Mouse (Mus musculus): Measurements from ENCODE around the gene Fos. TPM values are rescaled to one million over a fixed set of nuclear protein-coding genes. Genes with fewer than 3 reads are reported as not detected.
A peak's percentile ranks its signal among the peaks of the same experiment; 100 is the strongest.

The Fos gene
- polyA plus RNA-seq, 1 experiment, result 2.0 TPM

GRCm38 (mm10) chr12:85477219-85477618, 3.5 kb downstream of the Fos start:
- TF ChIP-seq CTCF (IDR thresholded peaks at IDR 0.05; ENCODE audit: borderline replicate concordance, extremely low read depth, insufficient read depth, insufficient read length) (no peak), POLR2A (IDR thresholded peaks at IDR 0.05; ENCODE audit: borderline replicate concordance, extremely low read depth, insufficient read depth, insufficient read length, poor library complexity, severe bottlenecking) (no peak)
- DNase-seq (ENCODE audit: low read depth), result no peak

GRCm38 (mm10) chr12:85477804-85478203, 4.1 kb downstream of the Fos start:
- no peak for TF ChIP-seq POLR2A (IDR thresholded peaks at IDR 0.05; ENCODE audit: borderline replicate concordance, extremely low read depth, insufficient read depth, insufficient read length, poor library complexity, severe bottlenecking)
- no peak for TF ChIP-seq CTCF (IDR thresholded peaks at IDR 0.05; ENCODE audit: borderline replicate concordance, extremely low read depth, insufficient read depth, insufficient read length)
- DNase-seq (ENCODE audit: low read depth), result no peak

- no peak for DNase-seq (ENCODE audit: low read depth)
- no peak for TF ChIP-seq POLR2A (IDR thresholded peaks at IDR 0.05; ENCODE audit: borderline replicate concordance, extremely low read depth, insufficient read depth, insufficient read length, poor library complexity, severe bottlenecking)
- no peak for TF ChIP-seq CTCF (IDR thresholded peaks at IDR 0.05; ENCODE audit: borderline replicate concordance, extremely low read depth, insufficient read depth, insufficient read length)
Observed at GRCm38 (mm10) chr12:85478696-85479095, 5.0 kb downstream of the Fos start.

GRCm38 (mm10) chr12:85479190-85479589, 5.5 kb downstream of the Fos start:
- TF ChIP-seq POLR2A (IDR thresholded peaks at IDR 0.05; ENCODE audit: borderline replicate concordance, extremely low read depth, insufficient read depth, insufficient read length, poor library complexity, severe bottlenecking) (no peak), CTCF (IDR thresholded peaks at IDR 0.05; ENCODE audit: borderline replicate concordance, extremely low read depth, insufficient read depth, insufficient read length) (no peak)
- no peak for DNase-seq (ENCODE audit: low read depth)

GRCm38 (mm10) chr12:85483155-85483554, 9.5 kb downstream of the Fos start:
- TF ChIP-seq CTCF (IDR thresholded peaks at IDR 0.05; ENCODE audit: borderline replicate concordance, extremely low read depth, insufficient read depth, insufficient read length) (peak; percentile 32; the same call in 1 of the 2 replicates), POLR2A (IDR thresholded peaks at IDR 0.05; ENCODE audit: borderline replicate concordance, extremely low read depth, insufficient read depth, insufficient read length, poor library complexity, severe bottlenecking) (no peak)
- peak; percentile 8 for DNase-seq (ENCODE audit: low read depth)

- TF ChIP-seq POLR2A (IDR thresholded peaks at IDR 0.05; ENCODE audit: borderline replicate concordance, extremely low read depth, insufficient read depth, insufficient read length, poor library complexity, severe bottlenecking), result no peak
- TF ChIP-seq CTCF (IDR thresholded peaks at IDR 0.05; ENCODE audit: borderline replicate concordance, extremely low read depth, insufficient read depth, insufficient read length), result no peak
- DNase-seq (ENCODE audit: low read depth), result no peak
Observed at GRCm38 (mm10) chr12:85484655-85485054, 11.0 kb downstream of the Fos start.

- DNase-seq (ENCODE audit: low read depth), result peak; percentile 97
- peak; percentile 39; the same call in 1 of the 2 replicates for TF ChIP-seq POLR2A (IDR thresholded peaks at IDR 0.05; ENCODE audit: borderline replicate concordance, extremely low read depth, insufficient read depth, insufficient read length, poor library complexity, severe bottlenecking)
- TF ChIP-seq CTCF (IDR thresholded peaks at IDR 0.05; ENCODE audit: borderline replicate concordance, extremely low read depth, insufficient read depth, insufficient read length), result no peak
Observed at GRCm38 (mm10) chr12:85485890-85486765, 12.4 kb downstream of the Fos start.

- no peak for TF ChIP-seq POLR2A (IDR thresholded peaks at IDR 0.05; ENCODE audit: borderline replicate concordance, extremely low read depth, insufficient read depth, insufficient read length, poor library complexity, severe bottlenecking)
- TF ChIP-seq CTCF (IDR thresholded peaks at IDR 0.05; ENCODE audit: borderline replicate concordance, extremely low read depth, insufficient read depth, insufficient read length), result no peak
- DNase-seq (ENCODE audit: low read depth), result peak; percentile 54
Observed at GRCm38 (mm10) chr12:85486766-85487069, 13.0 kb downstream of the Fos start.

- TF ChIP-seq POLR2A (IDR thresholded peaks at IDR 0.05; ENCODE audit: borderline replicate concordance, extremely low read depth, insufficient read depth, insufficient read length, poor library complexity, severe bottlenecking) (no peak), CTCF (IDR thresholded peaks at IDR 0.05; ENCODE audit: borderline replicate concordance, extremely low read depth, insufficient read depth, insufficient read length) (peak; percentile 84)
- DNase-seq (ENCODE audit: low read depth), result peak; percentile 86
Observed at GRCm38 (mm10) chr12:85487545-85488141, 14.0 kb downstream of the Fos start.

GRCm38 (mm10) chr12:85489232-85489886, 15.7 kb downstream of the Fos start:
- no peak for DNase-seq (ENCODE audit: low read depth)
- no peak for TF ChIP-seq POLR2A (IDR thresholded peaks at IDR 0.05; ENCODE audit: borderline replicate concordance, extremely low read depth, insufficient read depth, insufficient read length, poor library complexity, severe bottlenecking)
- TF ChIP-seq CTCF (IDR thresholded peaks at IDR 0.05; ENCODE audit: borderline replicate concordance, extremely low read depth, insufficient read depth, insufficient read length), result no peak

GRCm38 (mm10) chr12:85490096-85490820, 16.6 kb downstream of the Fos start:
- no peak for DNase-seq (ENCODE audit: low read depth)
- TF ChIP-seq CTCF (IDR thresholded peaks at IDR 0.05; ENCODE audit: borderline replicate concordance, extremely low read depth, insufficient read depth, insufficient read length) (no peak), POLR2A (IDR thresholded peaks at IDR 0.05; ENCODE audit: borderline replicate concordance, extremely low read depth, insufficient read depth, insufficient read length, poor library complexity, severe bottlenecking) (no peak)
